Mouse (Mus musculus) lung, embryonic 16.5 days (tissue): ENCODE data around the gene Bag6. TPM values are rescaled to one million over a fixed set of nuclear protein-coding genes. Genes with fewer than 3 reads are reported as not detected.
A peak's percentile ranks its signal among the peaks of the same experiment; 100 is the strongest.

ENCODE experiments used
- ATAC-seq: fragments of 200-750 bp; cut with Nextera tagmentation; 2 replicates; pipeline ENCODE4 v1.8.0; 2017; ENCODE audit warnings: low read depth, mild to moderate bottlenecking, moderate library complexity
- H3K27ac ChIP-seq: fragments of 300-500 bp; sonication (generic); 2 replicates; pipeline ENCODE4 v1.5.1; 2014; ENCODE audit warnings: mild to moderate bottlenecking, control low read depth, low read length
- H3K27me3 ChIP-seq: fragments of 300-500 bp; sonication (generic); 2 replicates; pipeline ENCODE4 v1.6.1; 2014; ENCODE audit warnings: low read depth, low read length, mixed read lengths; ENCODE audit not compliant: control insufficient read depth, insufficient read depth
- H3K36me3 ChIP-seq: fragments of 300-500 bp; sonication (generic); 2 replicates; pipeline ENCODE4 v1.6.1; 2014; ENCODE audit warnings: low read length; ENCODE audit not compliant: control insufficient read depth, insufficient read depth
- H3K4me1 ChIP-seq: fragments of 300-500 bp; sonication (generic); replicated peaks from 2 replicates; pipeline ENCODE4 v1.6.1; 2014; ENCODE audit warnings: low read length, mixed read lengths; ENCODE audit not compliant: control insufficient read depth, insufficient read depth
- H3K4me2 ChIP-seq: fragments of 300-500 bp; sonication (generic); 2 replicates; pipeline ENCODE4 v1.6.1; 2014; ENCODE audit warnings: low read depth, low read length, control low read depth
- H3K4me3 ChIP-seq: fragments of 300-500 bp; sonication (generic); 2 replicates; pipeline ENCODE4 v1.5.1; 2014; ENCODE audit warnings: mild to moderate bottlenecking, low read length, control low read depth
- H3K9ac ChIP-seq: fragments of 300-500 bp; sonication (generic); 2 replicates; pipeline ENCODE4 v1.6.1; 2014; ENCODE audit warnings: low read length, control low read depth
- H3K9me3 ChIP-seq: fragments of 300-500 bp; sonication (generic); 2 replicates; pipeline ENCODE4 v1.6.1; 2016; ENCODE audit warnings: low read length; ENCODE audit not compliant: control insufficient read depth
- WGBS: fragments of 180-500 bp; shearing (Covaris S2); extraction: QIAGEN DNeasy Blood & Tissue Kit; methylation state at CpG from one replicate; pipeline ENCODE4 v1.1.7; 2014; 5-methylcytosine and 5-hydroxymethylcytosine counted together
- microRNA-seq: library from miRNA; unstranded; fragments of <30 nt; microRNA quantifications from one replicate; pipeline ENCODE4, GENCODE M21; 2016
- polyA plus RNA-seq: library from polyadenylated mRNA; unstranded; fragments of >200 nt; fragmentation: Nextera tagmentation; extraction: Ambion mirVana; gene quantifications from 2 replicates; pipeline ENCODE4 v1.2.1, GENCODE M21; 2015

Gene Bag6
- polyA plus RNA-seq, 1 experiment from 2014 or later, result 54.9 TPM

- 0 out of 2 replicates have a peak, but pooled peaks have one; percentile 29 for ATAC-seq
- no peaks in the 10 kb centered on the region for H3K9me3 ChIP-seq
- H3K9ac ChIP-seq, result peak within 1 kb of the TSS; percentile 22; the same call in 1 of the 2 replicates
- H3K27ac ChIP-seq, result no peak within 1 kb of the TSS
- H3K27me3 ChIP-seq, result peaks cover 13% of the 10 kb centered on the region
- 37% methylated on average over 26 of the region's 28 CpGs for WGBS
- H3K4me1 ChIP-seq, result peaks cover 8% of the 10 kb centered on the region
- H3K4me2 ChIP-seq, result peak within 1 kb of the TSS; percentile 70; the same call in 1 of the 2 replicates
- peak within 1 kb of the TSS; percentile 47; the same call in 1 of the 2 replicates for H3K4me3 ChIP-seq
- no peaks in the 10 kb centered on the region for H3K36me3 ChIP-seq
Measured at GRCm38 (mm10) chr17:35193881-35194843, 59.2 kb downstream of the Bag6 start, which contains the start of gene Ltb. Gene Ltb (plus strand): TSS chr17:35194439.

DNA sequence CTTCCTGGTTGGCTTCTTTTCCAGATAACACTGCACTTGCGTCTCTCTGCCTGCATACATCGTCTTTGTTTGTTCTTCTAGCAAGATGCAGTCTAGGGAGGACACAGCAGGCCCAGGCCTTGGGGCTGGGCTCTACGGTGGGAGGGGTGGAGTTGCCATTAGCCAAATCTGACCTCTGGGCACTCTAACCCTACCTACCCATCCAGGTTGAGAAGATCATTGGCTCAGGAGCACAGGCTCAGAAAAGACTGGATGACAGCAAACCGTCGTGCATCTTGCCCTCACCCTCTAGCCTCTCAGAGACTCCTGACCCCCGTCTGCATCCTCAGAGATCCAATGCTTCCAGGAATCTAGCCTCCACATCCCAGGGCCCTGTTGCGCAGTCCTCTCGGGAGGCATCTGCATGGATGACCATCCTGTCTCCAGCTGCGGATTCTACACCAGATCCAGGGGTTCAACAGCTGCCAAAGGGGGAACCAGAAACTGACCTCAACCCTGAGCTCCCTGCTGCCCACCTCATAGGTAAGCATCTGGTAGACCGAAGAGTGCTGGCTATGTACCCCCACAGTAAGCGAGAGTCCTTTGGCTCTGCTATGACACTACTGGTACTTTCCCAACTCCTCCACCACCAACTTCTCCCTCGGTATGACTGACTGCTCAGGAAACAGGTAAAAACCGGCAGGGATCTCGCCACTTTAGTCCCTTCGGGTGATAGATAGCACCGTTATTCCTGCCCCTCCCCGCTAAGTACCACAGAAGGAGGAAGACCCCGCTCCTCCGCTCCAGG, 60.1 kb downstream of the Bag6 start:
- Histone ChIP-seq H3K4me2 (peak overlapping the region; percentile 70), H3K4me1 (peaks cover 8% of the 10 kb centered on the region), H3K9ac (peak overlapping the region; percentile 53), H3K36me3 (no peaks in the 10 kb centered on the region), H3K4me3 (peak overlapping the region; percentile 47), H3K9me3 (no peaks in the 10 kb centered on the region), H3K27ac (no peak overlapping the region), H3K27me3 (peaks cover 13% of the 10 kb centered on the region)
- WGBS, result 32% methylated on average over 19 of the region's 19 CpGs
- ATAC-seq, result 0 out of 2 replicates have a peak, but pooled peaks have one; percentile 18

- peak overlapping the region; percentile 47 for H3K4me3 ChIP-seq
- no peaks in the 10 kb centered on the region for H3K9me3 ChIP-seq
- H3K27ac ChIP-seq, result no peak overlapping the region
- peaks cover 13% of the 10 kb centered on the region for H3K27me3 ChIP-seq
- WGBS, result under 1% methylated on average over 65 of the region's 66 CpGs
- H3K4me1 ChIP-seq, result peaks cover 8% of the 10 kb centered on the region
- peak overlapping the region; percentile 70 for H3K4me2 ChIP-seq
- no peaks in the 10 kb centered on the region for H3K36me3 ChIP-seq
- peak overlapping the region; percentile 53 for H3K9ac ChIP-seq
- ATAC-seq, result peak; percentile 87
Measured at GRCm38 (mm10) chr17:35195631-35196320, 60.8 kb downstream of the Bag6 start.

GRCm38 (mm10) chr17:35196321-35196641, 61.3 kb downstream of the Bag6 start:
- ATAC-seq, result no peak
- 27% methylated on average over 9 of the region's 9 CpGs for WGBS
- Histone ChIP-seq H3K9ac (no peak overlapping the region), H3K27me3 (peaks cover 13% of the 10 kb centered on the region), H3K27ac (no peak overlapping the region), H3K4me1 (peaks cover 8% of the 10 kb centered on the region), H3K36me3 (no peaks in the 10 kb centered on the region), H3K9me3 (no peaks in the 10 kb centered on the region), H3K4me3 (peak overlapping the region; percentile 47), H3K4me2 (peak overlapping the region; percentile 70)

Small RNAs within 50 kb of the gene (microRNA-seq; reads per million reads assigned to microRNA genes)
- gene Mir6973a, result not detected

Other genes with a start within 250 kb of the Bag6 start
- gene C2, start 236.9 kb upstream of the Bag6 start, polyA plus RNA-seq, result 3.2 and 4.8 TPM in 2 replicates
- gene Ehmt2, start 236.7 kb upstream of the Bag6 start, polyA plus RNA-seq, result 58.2 and 62.2 TPM in 2 replicates
- 1.5 and 1.9 TPM in 2 replicates for gene Slc44a4, start 220.7 kb upstream of the Bag6 start, polyA plus RNA-seq
- 19.0 and 20.4 TPM in 2 replicates for gene Neu1, start 203.9 kb upstream of the Bag6 start, polyA plus RNA-seq
- 0.10 and 0.19 TPM in 2 replicates for gene Hspa1b, start 175.9 kb upstream of the Bag6 start, polyA plus RNA-seq
- gene Gm20481, start 165.3 kb upstream of the Bag6 start, polyA plus RNA-seq, result 1.2 TPM in 1 of 2 replicates, not detected in the other
- 4.4 and 4.8 TPM in 2 replicates for gene Hspa1a, start 163.0 kb upstream of the Bag6 start, polyA plus RNA-seq
- gene Hspa1l, start 162.5 kb upstream of the Bag6 start, polyA plus RNA-seq, result 0.55 and 0.65 TPM in 2 replicates
- gene Lsm2, start 153.3 kb upstream of the Bag6 start, polyA plus RNA-seq, result 178 and 189 TPM in 2 replicates
- 88.0 and 96.2 TPM in 2 replicates for gene Vars, start 134.2 kb upstream of the Bag6 start, polyA plus RNA-seq
- gene Vwa7, start 118.6 kb upstream of the Bag6 start, polyA plus RNA-seq, result 0.14 and 0.25 TPM in 2 replicates
- 4.3 and 4.6 TPM in 2 replicates for gene Sapcd1, start 107.2 kb upstream of the Bag6 start, polyA plus RNA-seq
- gene Msh5, start 88.4 kb upstream of the Bag6 start, polyA plus RNA-seq, result 4.7 and 4.9 TPM in 2 replicates
- 298 and 322 TPM in 2 replicates for gene Clic1, start 85.2 kb upstream of the Bag6 start, polyA plus RNA-seq
- gene Ddah2, start 76.1 kb upstream of the Bag6 start, polyA plus RNA-seq, result 305 and 309 TPM in 2 replicates
- 0.53 and 0.97 TPM in 2 replicates for gene Ly6g6c, start 69.8 kb upstream of the Bag6 start, polyA plus RNA-seq
- gene Mpig6b, start 69.0 kb upstream of the Bag6 start, polyA plus RNA-seq, result 1.1 and 1.2 TPM in 2 replicates
- gene Ly6g6e, start 58.3 kb upstream of the Bag6 start, polyA plus RNA-seq, result 1.8 and 2.3 TPM in 2 replicates
- gene Ly6g6d, start 57.1 kb upstream of the Bag6 start, polyA plus RNA-seq, result 7.0 and 9.0 TPM in 2 replicates
- 0.31 and 0.79 TPM in 2 replicates for gene Ly6g6f, start 49.6 kb upstream of the Bag6 start, polyA plus RNA-seq
- 98.3 and 100 TPM in 2 replicates for gene Abhd16a, start 45.9 kb upstream of the Bag6 start, polyA plus RNA-seq
- not detected in 2 replicates for gene Ly6g5c, start 26.9 kb upstream of the Bag6 start, polyA plus RNA-seq
- gene Ly6g5b, start 19.8 kb upstream of the Bag6 start, polyA plus RNA-seq, result 0.60 and 1.1 TPM in 2 replicates
- 18.3 and 19.7 TPM in 2 replicates for gene Gpank1, start 13.7 kb upstream of the Bag6 start, polyA plus RNA-seq
- 242 and 248 TPM in 2 replicates for gene Csnk2b, start 13.1 kb upstream of the Bag6 start, polyA plus RNA-seq
- gene D17H6S53E, start 8.8 kb upstream of the Bag6 start, polyA plus RNA-seq, result 9.7 and 10.4 TPM in 2 replicates
- gene Apom, start 3.1 kb upstream of the Bag6 start, polyA plus RNA-seq, result 1.4 and 13.6 TPM in 2 replicates
- gene Prrc2a, start 29.7 kb downstream of the Bag6 start, polyA plus RNA-seq, result 151 and 167 TPM in 2 replicates
- 7.3 and 8.0 TPM in 2 replicates for gene Aif1, start 40.9 kb downstream of the Bag6 start, polyA plus RNA-seq
- gene Lst1, start 53.3 kb downstream of the Bag6 start, polyA plus RNA-seq, result 11.3 and 12.4 TPM in 2 replicates
- gene Ltb, start 59.3 kb downstream of the Bag6 start, polyA plus RNA-seq, result 1.0 and 1.5 TPM in 2 replicates
- gene Tnf, start 66.8 kb downstream of the Bag6 start, polyA plus RNA-seq, result 0.09 and 0.24 TPM in 2 replicates
- gene Lta, start 70.2 kb downstream of the Bag6 start, polyA plus RNA-seq, result 0.30 TPM in 1 of 2 replicates, not detected in the other
- gene Gm16181, start 85.7 kb downstream of the Bag6 start, polyA plus RNA-seq, result 1.2 TPM in 1 of 2 replicates, not detected in the other
- gene Atp6v1g2, start 98.5 kb downstream of the Bag6 start, polyA plus RNA-seq, result 4.9 and 5.9 TPM in 2 replicates
- 10.0 and 11.0 TPM in 2 replicates for gene Nfkbil1, start 100.6 kb downstream of the Bag6 start, polyA plus RNA-seq
- 437 and 448 TPM in 2 replicates for gene Ddx39b, start 106.6 kb downstream of the Bag6 start, polyA plus RNA-seq
- gene H2-D1, start 127.6 kb downstream of the Bag6 start, polyA plus RNA-seq, result 141 and 161 TPM in 2 replicates
- gene H2-Q1, start 185.2 kb downstream of the Bag6 start, polyA plus RNA-seq, result 0.24 and 0.38 TPM in 2 replicates
- gene H2-Q2, start 207.1 kb downstream of the Bag6 start, polyA plus RNA-seq, result 6.5 and 7.0 TPM in 2 replicates
- gene H2-Q4, start 244.4 kb downstream of the Bag6 start, polyA plus RNA-seq, result 5.9 and 6.5 TPM in 2 replicates